Mouse (Mus musculus): ENCODE measurements around the gene Fam50b.

DNA sequence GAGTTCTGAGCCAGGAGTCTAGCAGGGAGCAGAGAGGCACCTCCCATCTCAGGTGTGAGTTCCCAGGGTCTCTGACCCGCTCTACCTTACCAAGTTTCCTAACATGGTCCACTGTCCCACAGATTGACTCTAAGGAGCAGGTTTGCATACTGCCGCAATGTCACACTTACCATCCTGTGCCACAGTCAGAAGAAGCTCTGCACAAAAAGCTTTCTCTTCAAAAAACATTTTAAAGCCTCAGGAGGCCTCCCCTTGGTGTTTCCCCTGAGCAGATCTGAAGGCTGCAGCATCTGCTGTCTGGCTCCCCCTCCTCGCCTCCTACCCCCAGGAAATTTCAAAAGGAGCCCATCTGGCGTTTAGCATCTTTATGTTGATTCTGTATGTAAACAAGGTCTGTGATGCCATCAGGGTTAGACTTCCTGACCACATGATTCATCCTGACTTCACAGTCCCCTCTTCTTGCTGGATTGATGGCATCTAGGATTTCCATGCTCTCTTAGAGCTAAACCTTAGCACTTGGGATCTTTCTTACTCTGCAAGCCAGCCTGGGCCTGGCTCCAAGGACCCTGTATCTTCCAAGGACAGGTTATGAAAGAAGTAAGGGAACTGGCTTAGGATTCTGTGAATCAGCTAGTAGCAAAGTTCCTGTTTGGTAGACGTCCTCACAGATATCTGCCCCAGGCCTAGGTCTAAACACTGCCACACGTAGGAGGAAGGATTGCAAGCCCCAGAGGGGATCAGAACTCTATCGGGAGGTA, 49.5 kb upstream of the Fam50b start:
- TF ChIP-seq CTCF (IDR thresholded peaks at IDR 0.05; ENCODE audit: insufficient read depth, low read length) = no peak
- TF ChIP-seq POLR2A (IDR thresholded peaks at IDR 0.05; ENCODE audit: borderline replicate concordance, extremely low read depth, low read depth, low read length) = no peak

All from lung, adult 2 months (tissue).